ENCODE assay signal across 13 mouse cellular contexts in genomic region chr10:8498951-8499891, GRCm38 (mm10). TPM values are rescaled to one million over a fixed set of nuclear protein-coding genes. Genes with fewer than 3 reads are reported as not detected.
DNase-seq lines count a peak whose midpoint lies in the region; ATAC-seq and TF ChIP-seq lines count a peak whose summit lies in the region.
"Had no signal": no experiment of that assay in that cellular context is flagged by ENCODE, and none has a peak within 500 bp of the region (broad histone marks: within the 10 kb centered on the region; RNA-seq: fewer than 3 reads in every experiment).

No protein-coding gene starts in this region.

- H3K9ac ChIP-seq in intestine, embryonic 16.5 days (ENCODE audit: low read depth, low read length) = no peak overlapping the region
- H3K9ac ChIP-seq: embryonic facial prominence, embryonic 13.5 days; liver, embryonic 12.5 days had no signal

- H3K27ac ChIP-seq in layer of hippocampus, adult 2 months = peak overlapping the region; percentile 61
- H3K27ac ChIP-seq in intestine, embryonic 16.5 days (ENCODE audit: low read length) = no peak overlapping the region
- H3K27ac ChIP-seq: embryonic facial prominence, embryonic 13.5 days; kidney, postnatal 0 days; liver, embryonic 12.5 days had no signal

- H3K4me1 ChIP-seq in intestine, embryonic 16.5 days (ENCODE audit: control insufficient read depth, insufficient read depth, low read length) = peaks cover 5% of the 10 kb centered on the region; the same call in 1 of the 2 replicates
- H3K4me1 ChIP-seq: liver, embryonic 12.5 days had no signal

- peak; percentile 74 for ATAC-seq in cerebellum, adult (ENCODE audit: insufficient number of reproducible peaks, low FRiP score, low TSS enrichment)
- ATAC-seq in intestine, embryonic 16.5 days = no peak
- ATAC-seq: liver, embryonic 12.5 days had no signal

- no peak for TF ChIP-seq CTCF in layer of hippocampus, adult 2 months (conservative IDR thresholded peaks at IDR 0.05)

- H3K27me3 ChIP-seq in intestine, embryonic 16.5 days (replicated peaks; ENCODE audit: control insufficient read depth, insufficient read depth, low read length) = no peaks in the 10 kb centered on the region
- H3K27me3 ChIP-seq: embryonic facial prominence, embryonic 13.5 days; liver, embryonic 12.5 days had no signal

- H3K36me3 ChIP-seq in intestine, embryonic 16.5 days (ENCODE audit: control insufficient read depth, insufficient read depth, low read length) = no peaks in the 10 kb centered on the region
- H3K36me3 ChIP-seq: embryonic facial prominence, embryonic 13.5 days; G1E; liver, embryonic 12.5 days had no signal

- H3K4me2 ChIP-seq in intestine, embryonic 16.5 days (ENCODE audit: low read depth, low read length) = no peak overlapping the region
- H3K4me2 ChIP-seq: embryonic facial prominence, embryonic 13.5 days; liver, embryonic 12.5 days had no signal

- no peak overlapping the region for H3K4me3 ChIP-seq in layer of hippocampus, adult 2 months
- no peak overlapping the region for H3K4me3 ChIP-seq in intestine, embryonic 16.5 days (ENCODE audit: low read length)
- H3K4me3 ChIP-seq: embryonic facial prominence, embryonic 13.5 days; liver, embryonic 12.5 days had no signal

- DNase-seq in cerebellum, postnatal 4 days (ENCODE audit: low spot score in 2 of 2) = no peak
- DNase-seq in layer of hippocampus, adult 2 months (ENCODE audit: low spot score in 2 of 2) = peak; percentile 21 to 43
- no peak for DNase-seq in layer of hippocampus, postnatal 25 days (ENCODE audit: extremely low spot score in 1 of 2, low spot score in 1 of 2)
- DNase-seq in Muller cell, postnatal 12 days (ENCODE audit: inconsistent ontology term) = peak; percentile 91
- DNase-seq in cerebellum, postnatal 10 days = peak; percentile 78 to 79
- no peak for DNase-seq in spleen, postnatal 10 days (ENCODE audit: low spot score in 2 of 2)
- DNase-seq: thymus, postnatal 25 days had no signal

- no peaks in the 10 kb centered on the region for H3K9me3 ChIP-seq in intestine, embryonic 16.5 days (ENCODE audit: control insufficient read depth, low read length)
- H3K9me3 ChIP-seq: embryonic facial prominence, embryonic 13.5 days; liver, embryonic 12.5 days had no signal

- WGBS in intestine, embryonic 16.5 days = 67% methylated on average over 13 of the region's 13 CpGs

RNA-seq across cellular contexts. Expression of gene Ust, which starts 19.4 kb away (rescaled TPM):
- 10 to 100 TPM; 62.3 to 64.1 TPM for total RNA-seq in layer of hippocampus, adult 2 months (2021)
- total RNA-seq in layer of hippocampus, postnatal 25 days (2021) = 10 to 100 TPM; 72.5 to 74.0 TPM
- 2.5 and 3.3 TPM in 2 replicates for polyA plus RNA-seq in intestine, embryonic 16.5 days (2015; fragmentation: Nextera tagmentation; extraction: Ambion mirVana)
- polyA plus RNA-seq: G1E had no signal

Comparison
In these comparisons a context has a peak if more than half of its experiments do, and no peak if none do; other contexts are left out.
1. DNase-seq: peak in layer of hippocampus, adult 2 months (2 of 2), Muller cell, postnatal 12 days (single experiment) and cerebellum, postnatal 10 days (2 of 2); none in cerebellum, postnatal 4 days (0 of 2), layer of hippocampus, postnatal 25 days (0 of 2) and spleen, postnatal 10 days (0 of 2).